Mouse (Mus musculus): ENCODE data around the gene Trim5. TPM values are rescaled to one million over a fixed set of nuclear protein-coding genes. Genes with fewer than 3 reads are reported as not detected.
"Not testable (repeated sequence)": the region's sequence is repeated elsewhere in the genome, so short reads cannot be mapped to it uniquely, and the experiment has no call there.

Trim5 gene
- polyA plus RNA-seq (2012; rRNA removed) (0.17 and 0.28 TPM in 2 replicates), polyA plus RNA-seq (2014; fragmentation: Nextera tagmentation; extraction: Ambion mirVana) (0.22 and 0.23 TPM in 2 replicates)

GRCm38 (mm10) chr7:104287576-104288443 lies at the start of gene Trim5:
TSS of gene Trim5 (minus strand) at chr7:104288094.
- not testable (repeated sequence) for H3K9me3 ChIP-seq (ENCODE audit: control insufficient read depth, low read length); H3K27ac ChIP-seq; H3K27me3 ChIP-seq (ENCODE audit: control insufficient read depth, insufficient read depth, low read length); H3K9ac ChIP-seq (replicated peaks); H3K36me3 ChIP-seq (replicated peaks; ENCODE audit: control insufficient read depth, insufficient read depth, low read depth); H3K4me1 ChIP-seq (replicated peaks; ENCODE audit: control insufficient read depth in 2 of 2, insufficient read depth in 2 of 2, low read length in 1 of 2); DNase-seq (ENCODE audit: low read depth in 3 of 3, low spot score in 3 of 3)
- peak; percentile 96 for ATAC-seq (ENCODE audit: insufficient read depth)
- Histone ChIP-seq H3K4me2 (ENCODE audit: low read depth) (peak within 1 kb of the TSS; percentile 51), H3K4me3 (ENCODE audit: insufficient read depth in 1 of 2, low read depth in 2 of 2, low read length in 2 of 2) (peak within 1 kb of the TSS; percentile 14 to 40; a peak in 3 of 4 replicates)
- WGBS (ENCODE audit: insufficient replicate concordance) = 31% methylated on average over 14 of the region's 14 CpGs

DNA sequence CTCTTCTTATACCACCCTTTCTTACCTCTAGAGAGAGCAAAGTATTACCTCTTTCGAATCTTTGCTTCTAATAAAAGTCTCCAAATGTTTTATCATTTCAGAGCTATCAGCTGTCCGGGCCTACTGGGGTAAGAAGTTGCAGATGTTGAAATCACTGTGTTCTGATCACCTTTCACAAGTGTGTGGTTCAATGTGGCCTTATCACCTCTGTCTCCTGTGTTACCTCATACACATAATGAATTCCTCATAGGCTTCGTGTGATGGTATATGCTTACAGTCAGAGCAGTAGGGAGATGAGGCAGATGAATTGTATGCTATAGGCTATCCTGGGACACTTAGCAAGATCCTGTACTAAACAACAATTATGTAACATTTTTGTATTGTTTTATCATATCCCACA lies 47.7 kb upstream of the Trim5 start:
- H3K27ac ChIP-seq; H3K4me3 ChIP-seq (ENCODE audit: insufficient read depth in 1 of 2, low read depth in 2 of 2, low read length in 2 of 2); ATAC-seq (ENCODE audit: insufficient read depth); H3K9me3 ChIP-seq (ENCODE audit: control insufficient read depth, low read length); H3K9ac ChIP-seq (replicated peaks); H3K4me1 ChIP-seq (replicated peaks; ENCODE audit: control insufficient read depth in 2 of 2, insufficient read depth in 2 of 2, low read length in 1 of 2); H3K4me2 ChIP-seq (ENCODE audit: low read depth); DNase-seq (ENCODE audit: low read depth in 3 of 3, low spot score in 3 of 3); H3K27me3 ChIP-seq (ENCODE audit: control insufficient read depth, insufficient read depth, low read length); H3K36me3 ChIP-seq (replicated peaks; ENCODE audit: control insufficient read depth, insufficient read depth, low read depth): not testable (repeated sequence)
- 54% methylated on average over 3 of the region's 3 CpGs for WGBS (ENCODE audit: insufficient replicate concordance)

DNA sequence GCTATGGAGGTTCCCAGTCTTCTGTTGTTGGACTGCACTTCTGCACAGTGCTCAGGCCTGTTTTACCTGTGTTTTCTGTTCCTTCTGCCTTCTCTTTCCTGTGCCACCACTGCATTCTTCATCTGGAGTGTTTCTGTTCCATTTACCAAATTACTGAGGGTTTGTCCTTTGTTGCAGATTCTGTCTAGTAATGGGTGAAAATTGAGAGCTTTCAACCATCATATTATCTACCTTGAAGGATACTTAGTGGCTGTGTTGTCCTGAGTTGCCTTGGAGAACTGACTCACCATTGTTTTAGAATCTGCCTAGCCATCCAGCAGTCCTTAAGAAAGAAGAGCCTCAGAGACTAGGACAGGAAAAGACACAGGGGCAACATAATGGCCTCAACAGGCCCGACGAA lies 41.3 kb upstream of the Trim5 start, which contains the start of gene Trim34b:
Trim34b (plus strand) TSS at position 301 of the 400 bp plus-strand sequence.
- H3K9me3 ChIP-seq (ENCODE audit: control insufficient read depth, low read length); H3K36me3 ChIP-seq (replicated peaks; ENCODE audit: control insufficient read depth, insufficient read depth, low read depth); H3K27me3 ChIP-seq (ENCODE audit: control insufficient read depth, insufficient read depth, low read length); H3K4me2 ChIP-seq (ENCODE audit: low read depth); H3K27ac ChIP-seq; H3K4me3 ChIP-seq (ENCODE audit: insufficient read depth in 1 of 2, low read depth in 2 of 2, low read length in 2 of 2); H3K4me1 ChIP-seq (replicated peaks; ENCODE audit: control insufficient read depth in 2 of 2, insufficient read depth in 2 of 2, low read length in 1 of 2); ATAC-seq (ENCODE audit: insufficient read depth); DNase-seq (ENCODE audit: low read depth in 3 of 3, low spot score in 3 of 3); H3K9ac ChIP-seq (replicated peaks): not testable (repeated sequence)
- WGBS (ENCODE audit: insufficient replicate concordance) = 70% methylated on average over 2 of the region's 2 CpGs

GRCm38 (mm10) chr7:104322028-104322427 lies 34.1 kb upstream of the Trim5 start:
- DNase-seq (ENCODE audit: low read depth in 3 of 3, low spot score in 3 of 3) (no peak), ATAC-seq (ENCODE audit: insufficient read depth) (no peak)
- Histone ChIP-seq H3K4me2 (ENCODE audit: low read depth) (no peak overlapping the region), H3K9ac (replicated peaks) (no peak overlapping the region), H3K4me3 (ENCODE audit: insufficient read depth in 1 of 2, low read depth in 2 of 2, low read length in 2 of 2) (no peak overlapping the region), H3K27me3 (ENCODE audit: control insufficient read depth, insufficient read depth, low read length) (no peaks in the 10 kb centered on the region), H3K4me1 (replicated peaks; ENCODE audit: control insufficient read depth in 2 of 2, insufficient read depth in 2 of 2, low read length in 1 of 2) (no peaks in the 10 kb centered on the region), H3K27ac (no peak overlapping the region), H3K9me3 (ENCODE audit: control insufficient read depth, low read length) (no peaks in the 10 kb centered on the region), H3K36me3 (replicated peaks; ENCODE audit: control insufficient read depth, insufficient read depth, low read depth) (no peaks in the 10 kb centered on the region)
- TF ChIP-seq EP300 (IDR thresholded peaks at IDR 0.05; ENCODE audit: low read depth) (no peak), CTCF (IDR thresholded peaks at IDR 0.05; ENCODE audit: low read depth) (no peak)
- 73% methylated on average over 9 of the region's 9 CpGs for WGBS (ENCODE audit: insufficient replicate concordance)

GRCm38 (mm10) chr7:104315369-104316080 lies 27.6 kb upstream of the Trim5 start, which contains the start of gene Trim12a:
TSS of gene Trim12a (minus strand) at chr7:104315466.
- peak within 1 kb of the TSS; percentile 68 for H3K4me2 ChIP-seq (ENCODE audit: low read depth)
- H3K9me3 ChIP-seq (ENCODE audit: control insufficient read depth, low read length); DNase-seq (ENCODE audit: low read depth in 3 of 3, low spot score in 3 of 3); H3K27me3 ChIP-seq (ENCODE audit: control insufficient read depth, insufficient read depth, low read length); H3K36me3 ChIP-seq (replicated peaks; ENCODE audit: control insufficient read depth, insufficient read depth, low read depth); H3K4me1 ChIP-seq (replicated peaks; ENCODE audit: control insufficient read depth in 2 of 2, insufficient read depth in 2 of 2, low read length in 1 of 2): not testable (repeated sequence)
- ATAC-seq (ENCODE audit: insufficient read depth) = peak; percentile 95
- peak within 1 kb of the TSS; percentile 27; the same call in 1 of the 2 replicates for H3K27ac ChIP-seq
- WGBS (ENCODE audit: insufficient replicate concordance) = 10% methylated on average over 4 of the region's 4 CpGs
- H3K4me3 ChIP-seq (ENCODE audit: insufficient read depth in 1 of 2, low read depth in 2 of 2, low read length in 2 of 2) = peak within 1 kb of the TSS; percentile 58 to 63
- peak within 1 kb of the TSS; percentile 62 for H3K9ac ChIP-seq (replicated peaks)

All from liver, embryonic 14.5 days (tissue).